Mouse (Mus musculus) WW6 (cell line): ENCODE results near the gene Cdkn2a.

Experiments used
- DNase-seq: peaks from one replicate; pipeline ENCODE4 v3.0.0-alpha.2; 2013; ENCODE audit warnings: low read depth, low spot score

The Cdkn2a gene

DNA sequence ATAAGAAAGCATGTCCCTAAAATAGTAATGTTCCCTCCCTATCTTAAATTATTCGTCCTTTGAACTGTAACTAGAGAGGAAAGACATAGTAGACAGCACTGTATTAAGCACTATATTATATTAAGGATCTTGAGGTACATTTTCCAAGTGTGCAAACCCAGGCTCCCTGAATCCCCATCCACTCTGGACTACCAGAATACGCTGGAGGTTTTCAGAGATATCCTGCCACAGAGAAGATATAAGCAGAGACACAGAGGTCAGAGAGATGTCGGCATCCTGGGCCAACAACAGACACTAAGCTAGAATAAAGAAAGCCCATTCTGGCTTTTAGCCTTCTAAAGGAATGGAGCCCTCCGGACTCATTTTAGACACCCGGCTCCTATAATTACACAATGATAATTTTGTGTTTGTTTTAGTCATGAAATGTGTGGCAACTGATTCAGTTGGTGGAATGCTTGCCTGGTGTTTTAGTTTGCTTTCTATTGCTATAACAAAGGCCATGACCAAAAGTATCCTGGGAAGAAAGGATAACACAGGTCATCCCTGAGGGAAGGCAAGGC is 17.0 kb downstream of the Cdkn2a start:
- no peak for DNase-seq

GRCm38 (mm10) chr4:89276669-89277219 is 17.7 kb downstream of the Cdkn2a start:
- no peak for DNase-seq

- DNase-seq = no peak
Measured at GRCm38 (mm10) chr4:89275811-89276584, 18.5 kb downstream of the Cdkn2a start.

GRCm38 (mm10) chr4:89274829-89275548 is 19.5 kb downstream of the Cdkn2a start:
- no peak for DNase-seq

- no peak for DNase-seq
Measured at GRCm38 (mm10) chr4:89274006-89274405, 20.4 kb downstream of the Cdkn2a start.

- DNase-seq = no peak
Measured at GRCm38 (mm10) chr4:89273585-89273984, 20.9 kb downstream of the Cdkn2a start.

DNA sequence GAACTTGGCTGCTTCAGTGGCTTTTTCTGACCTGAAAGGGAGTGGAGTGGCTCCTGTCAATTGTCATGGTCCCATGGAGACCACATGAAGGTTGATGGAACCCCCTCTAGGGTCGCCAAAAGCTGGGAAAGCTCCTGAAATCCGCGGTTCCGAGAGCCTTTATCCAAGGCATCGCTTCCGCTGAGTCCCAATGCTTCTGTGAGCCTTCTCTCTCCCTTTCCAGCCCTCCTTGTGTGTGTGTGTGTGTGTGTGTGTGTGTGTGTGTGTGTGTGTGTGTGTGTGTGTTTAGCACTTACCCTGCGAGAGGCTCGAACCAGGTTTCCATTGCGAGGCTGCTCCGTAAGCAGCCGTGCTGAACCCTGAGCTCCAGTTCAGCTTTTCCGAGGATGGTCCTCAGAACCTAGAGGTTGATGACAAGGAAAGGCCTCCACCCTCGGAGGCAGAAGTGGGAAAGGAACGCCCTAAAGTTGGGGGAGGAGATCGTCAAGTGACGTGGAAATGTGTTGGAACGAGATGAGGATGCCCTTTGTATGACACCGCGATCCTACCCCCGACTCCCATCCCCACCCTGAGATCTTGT is 21.4 kb downstream of the Cdkn2a start:
- DNase-seq = no peak

GRCm38 (mm10) chr4:89272101-89272718 is 22.2 kb downstream of the Cdkn2a start:
- no peak for DNase-seq

DNA sequence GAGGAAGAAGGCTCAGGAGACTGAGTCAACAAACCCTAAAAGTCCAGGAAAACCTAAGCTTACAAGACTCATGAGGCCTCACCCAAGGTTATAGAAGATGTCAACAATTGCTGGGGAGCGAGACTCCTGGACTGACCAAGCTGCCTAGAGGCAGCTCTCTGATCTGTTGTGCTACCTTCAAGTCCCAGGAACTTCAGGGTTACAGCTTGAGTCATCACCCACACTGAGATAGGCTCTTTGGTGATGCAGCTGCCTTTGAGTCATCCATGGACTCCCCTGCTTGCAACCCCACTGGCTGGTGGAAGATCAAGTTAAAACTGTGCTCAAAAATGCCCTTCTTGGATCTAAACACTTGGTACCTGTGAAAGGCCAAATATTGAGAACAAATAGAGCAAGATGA is 36.7 kb downstream of the Cdkn2a start:
- no peak for DNase-seq

DNA sequence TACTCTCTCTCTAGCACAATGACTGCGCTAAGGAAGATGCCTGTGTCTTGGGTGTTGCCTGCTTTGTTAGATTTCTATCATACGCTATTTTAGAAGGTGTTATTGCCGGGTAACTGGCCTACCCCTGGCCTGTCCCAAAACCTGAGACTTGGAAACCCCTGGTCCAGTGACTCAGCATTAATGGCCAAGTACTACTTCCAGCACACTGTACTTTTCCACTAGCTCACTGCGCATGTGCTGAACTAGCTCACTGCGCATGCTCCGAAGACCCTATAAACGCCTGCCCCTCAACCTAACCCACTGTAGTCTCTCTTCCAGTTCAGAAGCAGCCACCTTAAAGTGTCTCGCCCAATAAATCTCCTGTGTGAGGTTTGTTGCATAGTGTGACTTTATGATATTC is 60.0 kb downstream of the Cdkn2a start:
- no peak for DNase-seq
